Mouse (Mus musculus): ENCODE measurements at regions not wholly inside any gene's neighbourhood (a gene's known extent, or its start where the extent isn't known, plus 50 kb on each side); places are given as distances from the start of the nearest gene placed in this dataset.

GRCm38 (mm10) chr12:35712671-35713070 lies 177.8 kb upstream of the Ahr start:
- TF ChIP-seq CTCF (IDR thresholded peaks at IDR 0.05; ENCODE audit: extremely low read depth, insufficient read depth, insufficient read length, insufficient replicate concordance), result no peak
- no peak for TF ChIP-seq POLR2A (IDR thresholded peaks at IDR 0.05; ENCODE audit: low read depth, low read length)

Measured in spleen, adult 2 months (tissue).